Mouse (Mus musculus) urinary bladder, adult 2 months (tissue): Measurements from ENCODE around the gene Ogfod3. TPM values are rescaled to one million over a fixed set of nuclear protein-coding genes. Genes with fewer than 3 reads are reported as not detected.

Source experiments
- polyA plus RNA-seq: library from polyadenylated mRNA; depleted of rRNA; stranded (reverse); fragments of >200 nt; gene quantifications from 2 replicates; pipeline ENCODE4 v1.2.3, GENCODE M21; 2012; rRNA removed

Ogfod3 gene
- polyA plus RNA-seq, 1 experiment = 7.4 TPM

Other genes starting within 250 kb of the Ogfod3 start
- 106 and 110 TPM in 2 replicates for gene Csnk1d, start 213.4 kb downstream of the Ogfod3 start, polyA plus RNA-seq
- gene Cd7, start 165.3 kb downstream of the Ogfod3 start, polyA plus RNA-seq = 1.1 and 1.6 TPM in 2 replicates
- not detected in 2 replicates for gene Sectm1b, start 141.1 kb downstream of the Ogfod3 start, polyA plus RNA-seq
- 0.28 and 0.53 TPM in 2 replicates for gene Sectm1a, start 123.5 kb downstream of the Ogfod3 start, polyA plus RNA-seq
- gene Tex19.2, start 86.0 kb downstream of the Ogfod3 start, polyA plus RNA-seq = 0.04 TPM in 1 of 2 replicates, not detected in the other
- 0.06 TPM in 1 of 2 replicates, not detected in the other for gene Tex19.1, start 58.6 kb downstream of the Ogfod3 start, polyA plus RNA-seq
- gene Uts2r, start 44.4 kb downstream of the Ogfod3 start, polyA plus RNA-seq = not detected in 2 replicates
- 18.6 and 27.6 TPM in 2 replicates for gene Hexdc, start 278 bp downstream of the Ogfod3 start, polyA plus RNA-seq
- gene Cybc1, start 24.6 kb upstream of the Ogfod3 start, polyA plus RNA-seq = 43.4 and 56.3 TPM in 2 replicates
- gene Narf, start 32.5 kb upstream of the Ogfod3 start, polyA plus RNA-seq = 19.3 and 23.2 TPM in 2 replicates
- 15.9 and 18.8 TPM in 2 replicates for gene Foxk2, start 55.3 kb upstream of the Ogfod3 start, polyA plus RNA-seq
- 50.2 and 62.7 TPM in 2 replicates for gene Wdr45b, start 149.7 kb upstream of the Ogfod3 start, polyA plus RNA-seq
- gene Rab40b, start 183.5 kb upstream of the Ogfod3 start, polyA plus RNA-seq = 4.3 and 4.5 TPM in 2 replicates
- 8.7 and 11.2 TPM in 2 replicates for gene Fn3krp, start 216.7 kb upstream of the Ogfod3 start, polyA plus RNA-seq
- 2.6 and 3.8 TPM in 2 replicates for gene Fn3k, start 230.2 kb upstream of the Ogfod3 start, polyA plus RNA-seq
- 42.5 and 44.8 TPM in 2 replicates for gene Tbcd, start 247.2 kb upstream of the Ogfod3 start, polyA plus RNA-seq